Mouse (Mus musculus) right cerebral cortex, postnatal 36 days (tissue): ENCODE measurements around the gene Fshr.

Experiments
- DNase-seq, 2 experiments: peaks; one replicate each; pipeline ENCODE4 v3.0.0; 2022; ENCODE audit warnings: low spot score in 2 of 2, mixed read lengths in 1 of 2

Gene Fshr

GRCm38 (mm10) chr17:89034627-89035026 lies 165.8 kb downstream of the Fshr start:
- DNase-seq = no peak

GRCm38 (mm10) chr17:89032981-89033380 lies 167.5 kb downstream of the Fshr start:
- DNase-seq = no peak

- DNase-seq = no peak
Observed at GRCm38 (mm10) chr17:89019518-89019917, 181.0 kb downstream of the Fshr start.

GRCm38 (mm10) chr17:89017002-89017401 lies 183.5 kb downstream of the Fshr start:
- no peak for DNase-seq

GRCm38 (mm10) chr17:89013691-89014090 lies 186.8 kb downstream of the Fshr start:
- no peak for DNase-seq

- no peak for DNase-seq
Observed at GRCm38 (mm10) chr17:89009117-89009516, 191.4 kb downstream of the Fshr start.

GRCm38 (mm10) chr17:89008680-89009079 lies 191.8 kb downstream of the Fshr start:
- no peak for DNase-seq

GRCm38 (mm10) chr17:89005959-89006358 lies 194.5 kb downstream of the Fshr start:
- no peak for DNase-seq

GRCm38 (mm10) chr17:88999907-89000306 lies 200.6 kb downstream of the Fshr start:
- DNase-seq = no peak

- DNase-seq = peak in 1 of 2 experiments; percentile 10
Observed at GRCm38 (mm10) chr17:88998243-88998642, 202.2 kb downstream of the Fshr start.

GRCm38 (mm10) chr17:88991238-88991637 lies 209.2 kb downstream of the Fshr start:
- no peak for DNase-seq

GRCm38 (mm10) chr17:88980708-88981355 lies 219.6 kb downstream of the Fshr start:
- DNase-seq = no peak

- DNase-seq = no peak
Observed at GRCm38 (mm10) chr17:88974538-88974937, 225.9 kb downstream of the Fshr start.

GRCm38 (mm10) chr17:88966028-88966427 lies 234.4 kb downstream of the Fshr start:
- no peak for DNase-seq

GRCm38 (mm10) chr17:88954011-88954410 lies 246.5 kb downstream of the Fshr start:
- DNase-seq = peak; percentile 40 to 80

- DNase-seq = no peak
Observed at GRCm38 (mm10) chr17:88938153-88938681, 262.3 kb downstream of the Fshr start.

GRCm38 (mm10) chr17:88937341-88938152 lies 262.9 kb downstream of the Fshr start:
- DNase-seq = peak in 1 of 2 experiments; percentile 38

- no peak for DNase-seq
Observed at GRCm38 (mm10) chr17:88936941-88937340, 263.5 kb downstream of the Fshr start.
